Mouse (Mus musculus) ES-E14 (cell line): ENCODE results near the gene Tmprss13.

Source experiments
- CHD2 ChIP-seq: IDR thresholded peaks from 2 replicates; pipeline ENCODE4 v1.6.1; 2014; ENCODE audit warnings: mild to moderate bottlenecking, low read depth, low read length, inconsistent platforms
- HCFC1 ChIP-seq: IDR thresholded peaks from 2 replicates; pipeline ENCODE4 v1.6.1; 2012; ENCODE audit warnings: low read length, inconsistent platforms, borderline replicate concordance; ENCODE audit not compliant: insufficient read depth
- MAFK ChIP-seq: IDR thresholded peaks from 2 replicates; pipeline ENCODE4 v1.6.1; 2014; ENCODE audit warnings: mild to moderate bottlenecking, low read depth, low read length, inconsistent platforms; ENCODE audit not compliant: insufficient read depth
- ZC3H11A ChIP-seq: IDR thresholded peaks from 2 replicates; pipeline ENCODE4 v1.6.1; 2012; ENCODE audit warnings: low read depth, mild to moderate bottlenecking, inconsistent platforms, low read length, borderline replicate concordance
- ZNF384 ChIP-seq: IDR thresholded peaks from 2 replicates; pipeline ENCODE4 v1.6.1; 2012; ENCODE audit warnings: low read depth, low read length, inconsistent platforms

GRCm38 (mm10) chr9:45280891-45281290 lies 38.0 kb upstream of the Tmprss13 start:
- TF ChIP-seq CHD2 (no peak), HCFC1 (no peak), MAFK (no peak), ZNF384 (no peak), ZC3H11A (no peak)
